Mouse (Mus musculus) embryonic facial prominence, embryonic 14.5 days (tissue): ENCODE measurements around the gene Taar9. TPM values are rescaled to one million over a fixed set of nuclear protein-coding genes. Genes with fewer than 3 reads are reported as not detected.
"Not testable (repeated sequence)": the region's sequence is repeated elsewhere in the genome, so short reads cannot be mapped to it uniquely, and the experiment has no call there.

ENCODE experiments used
- ATAC-seq: fragments of 200-750 bp; cut with Nextera tagmentation; 2 replicates; pipeline ENCODE4 v1.8.0; 2017; ENCODE audit warnings: low read depth, moderate number of reproducible peaks, moderate TSS enrichment
- DNase-seq: peaks from one replicate; pipeline ENCODE4 v3.0.0-alpha.2; 2015; ENCODE audit warnings: low spot score
- H3K27ac ChIP-seq: fragments of 300-500 bp; sonication (generic); replicated peaks from 2 replicates; pipeline ENCODE4 v1.5.1; 2014; ENCODE audit warnings: low read depth, mild to moderate bottlenecking, low read length, moderate library complexity
- H3K27me3 ChIP-seq: fragments of 300-500 bp; sonication (generic); replicated peaks from 2 replicates; pipeline ENCODE4 v1.6.1; 2014; ENCODE audit warnings: low read length; ENCODE audit not compliant: control insufficient read depth, insufficient read depth
- H3K36me3 ChIP-seq: fragments of 300-500 bp; sonication (generic); 2 replicates; pipeline ENCODE4 v1.6.1; 2014; ENCODE audit warnings: low read length, mixed read lengths; ENCODE audit not compliant: control insufficient read depth, insufficient read depth
- H3K4me1 ChIP-seq: fragments of 300-500 bp; sonication (generic); 2 replicates; pipeline ENCODE4 v1.6.1; 2014; ENCODE audit warnings: antibody characterized with exemption, low read length; ENCODE audit not compliant: control insufficient read depth, insufficient read depth
- H3K4me2 ChIP-seq: fragments of 300-500 bp; sonication (generic); 2 replicates; pipeline ENCODE4 v1.6.1; 2014; ENCODE audit warnings: low read depth, mild to moderate bottlenecking, low read length, moderate library complexity, mixed read lengths
- H3K4me3 ChIP-seq: fragments of 300-500 bp; sonication (generic); 2 replicates; pipeline ENCODE4 v1.5.1; 2014; ENCODE audit warnings: low read depth, mild to moderate bottlenecking, low read length
- H3K9ac ChIP-seq: fragments of 300-500 bp; sonication (generic); 2 replicates; pipeline ENCODE4 v1.6.1; 2014; ENCODE audit warnings: low read depth, mild to moderate bottlenecking, low read length, moderate library complexity, mixed read lengths
- H3K9me3 ChIP-seq: fragments of 300-500 bp; sonication (generic); 2 replicates; pipeline ENCODE4 v1.6.1; 2016; ENCODE audit warnings: low read length; ENCODE audit not compliant: control insufficient read depth
- WGBS: fragments of 180-500 bp; shearing (Covaris S2); extraction: QIAGEN DNeasy Blood & Tissue Kit; methylation state at CpG from one replicate; pipeline ENCODE4 v1.1.7; 2014; 5-methylcytosine and 5-hydroxymethylcytosine counted together
- polyA plus RNA-seq: library from polyadenylated mRNA; unstranded; fragments of >200 nt; fragmentation: Nextera tagmentation; extraction: Ambion mirVana; gene quantifications from 2 replicates; pipeline ENCODE4 v1.2.1, GENCODE M21; 2014

Gene Taar9
- polyA plus RNA-seq, result not detected in 2 replicates

DNA sequence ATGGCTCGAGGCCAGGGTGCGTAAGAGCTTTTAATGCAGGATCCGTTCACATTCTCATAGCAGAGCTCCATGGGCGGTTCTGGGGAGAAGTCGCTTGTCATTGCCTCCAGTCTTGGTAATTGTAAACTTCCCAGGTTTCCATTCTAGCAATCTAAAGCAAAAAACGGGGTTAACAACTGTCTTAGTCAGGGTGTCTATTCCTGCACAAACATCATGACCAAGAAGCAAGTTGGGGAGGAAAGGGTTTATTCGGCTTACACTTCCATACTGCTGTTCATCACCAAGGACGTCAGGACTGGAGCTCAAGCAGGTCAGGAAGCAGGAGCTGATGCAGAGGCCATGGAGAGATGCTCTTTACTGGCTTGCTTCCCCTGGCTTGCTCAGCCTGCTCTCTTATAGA, at the start of gene Taar9:
Gene Taar9 (minus strand): TSS at position 101 of the 400 bp plus-strand sequence.
- not testable (repeated sequence) for H3K4me1 ChIP-seq, DNase-seq, H3K9ac ChIP-seq, H3K27ac ChIP-seq, H3K4me2 ChIP-seq, H3K27me3 ChIP-seq, H3K4me3 ChIP-seq, ATAC-seq, H3K36me3 ChIP-seq, H3K9me3 ChIP-seq
- 85% methylated on average over 7 of the region's 8 CpGs for WGBS

DNA sequence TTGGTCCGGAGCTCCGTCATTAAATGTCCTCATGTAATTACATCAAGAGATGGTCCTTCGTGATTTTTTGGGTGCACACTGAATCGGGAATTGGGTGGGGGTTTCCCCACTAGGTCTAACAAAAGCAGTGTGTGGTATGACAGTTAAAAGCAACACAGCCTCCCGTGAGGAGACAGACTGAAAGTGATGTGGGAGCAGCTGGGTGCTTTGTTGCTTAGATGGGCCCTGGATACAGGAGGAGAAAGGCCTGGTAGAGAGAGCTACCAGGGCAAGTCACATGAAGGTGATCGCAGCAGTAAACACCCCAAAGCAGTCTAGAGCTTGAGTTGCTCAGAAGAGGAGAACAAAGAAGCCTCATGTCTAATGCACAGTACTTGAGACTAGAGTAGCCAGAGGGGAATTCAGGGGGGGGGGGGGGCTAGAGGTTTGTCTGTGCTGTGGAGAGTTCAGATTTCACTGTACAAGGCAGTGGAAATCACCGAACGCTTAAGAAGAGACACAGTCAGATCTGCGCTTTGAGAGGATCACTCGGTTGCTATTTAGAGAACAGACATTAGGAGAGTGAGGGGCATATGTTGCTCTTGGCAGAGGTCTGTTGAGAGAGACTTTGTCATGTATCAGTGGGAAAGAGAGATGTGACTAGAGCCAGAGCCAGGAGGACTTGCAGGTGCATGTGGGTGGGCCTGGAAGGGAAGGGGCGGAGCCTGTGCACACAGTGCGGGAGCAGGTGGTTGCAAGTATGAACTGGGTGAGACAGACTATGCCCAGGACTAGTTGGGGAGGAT, 49.3 kb upstream of the Taar9 start:
- Histone ChIP-seq H3K27ac (no peak overlapping the region), H3K27me3 (no peaks in the 10 kb centered on the region), H3K4me1 (no peaks in the 10 kb centered on the region; the same call in 1 of the 2 replicates), H3K4me2 (no peak overlapping the region), H3K4me3 (no peak overlapping the region), H3K9me3 (no peaks in the 10 kb centered on the region), H3K9ac (no peak overlapping the region), H3K36me3 (peaks cover 36% of the 10 kb centered on the region)
- ATAC-seq (no peak), DNase-seq (no peak)
- 90% methylated on average over 12 of the region's 12 CpGs for WGBS

DNA sequence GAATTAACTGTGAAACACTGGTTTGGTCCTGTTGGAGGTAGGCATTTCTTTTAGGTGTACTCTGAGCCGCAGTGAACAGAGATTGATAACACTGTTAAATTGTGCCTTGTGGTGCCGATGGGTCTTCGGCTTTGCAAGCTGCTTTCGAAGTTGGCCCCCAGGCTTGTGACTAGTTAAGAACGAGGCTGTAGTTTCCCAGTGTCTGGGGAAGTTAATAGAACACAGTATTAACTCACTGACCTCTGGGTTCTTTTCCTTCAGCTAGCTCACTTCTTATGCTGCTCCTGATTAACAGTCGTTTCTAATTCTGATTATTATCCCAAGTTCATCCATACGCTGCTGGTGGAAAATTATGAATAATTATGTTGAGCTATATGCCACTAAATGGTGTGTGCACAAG, 40.8 kb upstream of the Taar9 start:
- H3K9ac ChIP-seq, result peak overlapping the region; percentile 82
- H3K27me3 ChIP-seq, result no peaks in the 10 kb centered on the region
- ATAC-seq (no peak), DNase-seq (no peak)
- peak overlapping the region; percentile 63 for H3K4me2 ChIP-seq
- peak overlapping the region; percentile 53 for H3K4me3 ChIP-seq
- H3K27ac ChIP-seq, result no peak overlapping the region
- WGBS, result 31% methylated on average over 7 of the region's 7 CpGs
- H3K4me1 ChIP-seq, result 0 out of 2 replicates have a peak, but pooled peaks cover 6% of the 10 kb centered on the region
- H3K36me3 ChIP-seq, result no peaks in the 10 kb centered on the region
- no peaks in the 10 kb centered on the region for H3K9me3 ChIP-seq

DNA sequence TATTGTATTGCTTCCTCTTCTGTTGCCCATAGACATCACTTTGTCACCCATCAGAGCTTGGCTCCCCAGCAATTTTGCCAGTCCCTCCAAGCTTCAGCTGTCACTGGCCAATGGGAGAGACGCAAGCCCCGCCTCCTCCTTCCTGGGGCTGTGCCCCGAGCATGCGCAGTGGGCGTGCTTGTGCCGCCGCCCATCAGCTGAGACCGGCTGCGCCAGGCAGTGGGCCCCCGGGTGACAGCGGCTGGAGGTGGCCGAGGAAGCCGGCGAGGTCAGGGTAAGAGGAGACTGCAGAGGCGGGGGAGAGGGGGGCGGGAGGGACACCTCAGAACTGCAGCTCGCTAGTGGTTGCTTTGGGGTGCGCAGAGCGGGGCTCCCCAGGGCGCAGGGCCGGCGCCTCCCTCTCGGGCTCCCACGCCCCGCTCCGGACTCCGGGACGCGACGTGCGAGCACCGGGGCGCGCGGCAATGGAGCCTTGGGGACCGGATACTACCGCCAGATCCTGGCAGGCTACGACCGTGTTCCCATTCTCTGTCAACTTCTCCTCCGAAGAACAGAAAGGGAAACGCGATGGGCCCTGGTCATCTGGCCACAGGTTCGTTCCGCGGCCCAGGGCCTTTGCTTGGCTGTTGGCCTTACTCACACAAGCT, 39.9 kb upstream of the Taar9 start, which contains the start of gene Stx7:
Gene Stx7 (plus strand): TSS at position 168 of the 647 bp plus-strand sequence.
- Histone ChIP-seq H3K9me3 (no peaks in the 10 kb centered on the region), H3K9ac (peak within 1 kb of the TSS; percentile 82), H3K27me3 (no peaks in the 10 kb centered on the region), H3K36me3 (no peaks in the 10 kb centered on the region), H3K4me2 (peak within 1 kb of the TSS; percentile 63), H3K4me1 (0 out of 2 replicates have a peak, but pooled peaks cover 6% of the 10 kb centered on the region), H3K4me3 (peak within 1 kb of the TSS; percentile 53), H3K27ac (no peak within 1 kb of the TSS)
- peak; percentile 96 for DNase-seq
- ATAC-seq, result peak; percentile 98
- under 1% methylated on average over 31 of the region's 45 CpGs for WGBS

DNA sequence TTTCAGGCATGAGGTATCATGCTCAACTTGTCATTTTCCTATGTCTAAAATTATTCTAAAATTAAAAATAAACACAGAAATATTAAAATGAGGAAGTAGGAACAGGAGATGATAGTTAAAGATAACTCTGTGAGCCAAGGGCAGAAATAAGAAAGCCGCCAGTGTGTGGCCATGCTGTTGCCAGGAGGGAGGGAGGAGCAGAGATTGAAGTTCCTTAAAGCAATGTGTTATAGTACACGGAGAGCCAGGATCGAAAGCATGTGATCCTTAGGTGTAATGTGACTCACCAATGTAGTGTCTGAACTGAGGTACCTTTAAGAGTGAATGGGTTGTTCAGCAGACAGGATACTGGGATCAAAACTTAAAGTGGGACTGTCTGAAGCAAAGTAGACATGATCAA, 33.4 kb upstream of the Taar9 start:
- Histone ChIP-seq H3K9ac (no peak overlapping the region), H3K9me3 (no peaks in the 10 kb centered on the region), H3K27ac (no peak overlapping the region), H3K4me3 (no peak overlapping the region), H3K4me2 (no peak overlapping the region), H3K4me1 (no peaks in the 10 kb centered on the region), H3K27me3 (no peaks in the 10 kb centered on the region), H3K36me3 (no peaks in the 10 kb centered on the region)
- 67% methylated on average over 3 of the region's 3 CpGs for WGBS
- ATAC-seq (no peak), DNase-seq (no peak)

DNA sequence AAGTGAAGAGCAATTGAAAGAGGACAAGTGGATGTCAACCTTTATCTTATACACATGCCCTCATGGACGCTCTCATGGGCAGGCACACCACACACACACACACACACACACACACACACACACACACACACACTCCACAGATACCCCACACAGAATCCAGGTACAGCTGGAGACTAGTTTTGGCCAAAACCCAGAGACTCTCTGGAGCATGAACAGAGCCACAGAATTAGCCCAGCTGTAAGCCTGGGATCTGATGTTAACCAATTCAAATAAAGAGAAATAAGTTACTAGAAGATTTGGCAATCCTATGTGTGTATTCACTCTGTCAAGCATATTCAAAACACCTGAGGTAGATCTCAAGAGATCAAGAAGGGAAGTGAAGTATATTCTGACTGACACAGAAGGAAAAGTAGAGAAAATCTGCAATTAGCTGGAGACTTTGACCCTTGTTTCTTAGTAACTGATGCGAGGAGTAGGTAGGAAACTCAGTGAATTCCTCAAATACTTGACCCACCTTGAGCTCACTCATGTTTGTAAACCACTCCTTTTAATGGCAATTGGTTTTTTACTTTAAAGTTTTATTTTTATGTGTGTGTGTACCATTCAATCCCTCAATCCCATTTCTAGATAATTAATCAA, 29.4 kb upstream of the Taar9 start:
- Histone ChIP-seq H3K4me2 (no peak overlapping the region), H3K4me3 (no peak overlapping the region), H3K27ac (no peak overlapping the region), H3K36me3 (no peaks in the 10 kb centered on the region), H3K27me3 (no peaks in the 10 kb centered on the region), H3K9me3 (no peaks in the 10 kb centered on the region), H3K4me1 (no peaks in the 10 kb centered on the region), H3K9ac (no peak overlapping the region)
- no peak for ATAC-seq
- DNase-seq, result no peak
- 72% methylated on average over 2 of the region's 2 CpGs for WGBS

DNA sequence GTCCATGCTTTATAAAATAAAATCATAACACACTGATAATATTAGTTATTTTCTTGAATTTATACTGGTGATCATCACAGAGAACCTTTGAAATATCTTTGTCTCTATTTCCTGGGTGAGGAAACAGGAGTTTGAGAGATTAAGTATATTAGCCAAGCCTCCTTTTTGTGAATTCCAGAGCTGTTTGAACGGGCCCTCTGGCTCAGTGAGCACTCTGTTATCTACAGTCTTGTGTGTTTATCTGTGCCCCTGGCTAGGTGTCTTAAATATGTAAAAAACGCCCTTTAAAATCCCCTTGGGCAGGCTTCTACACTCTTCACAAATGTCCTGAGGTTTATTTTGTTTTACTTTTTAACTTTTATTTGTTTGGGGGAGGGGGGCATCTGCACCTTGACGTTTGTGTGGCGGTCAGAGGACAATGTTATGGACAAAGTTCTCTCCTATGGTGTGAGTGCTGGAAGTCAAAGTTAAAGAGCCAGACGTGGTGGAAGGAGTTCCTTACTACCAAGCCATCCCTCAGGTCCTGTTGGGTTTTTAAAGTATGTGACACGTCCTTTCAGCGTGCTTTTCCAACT, 24.8 kb upstream of the Taar9 start:
- no peak overlapping the region for H3K4me2 ChIP-seq
- no peak overlapping the region for H3K9ac ChIP-seq
- 57% methylated on average over 7 of the region's 7 CpGs for WGBS
- no peaks in the 10 kb centered on the region for H3K36me3 ChIP-seq
- no peak for DNase-seq
- ATAC-seq, result no peak
- H3K27me3 ChIP-seq, result no peaks in the 10 kb centered on the region
- H3K9me3 ChIP-seq, result no peaks in the 10 kb centered on the region
- no peak overlapping the region for H3K27ac ChIP-seq
- H3K4me3 ChIP-seq, result no peak overlapping the region
- 0 out of 2 replicates have a peak, but pooled peaks cover 6% of the 10 kb centered on the region for H3K4me1 ChIP-seq

DNA sequence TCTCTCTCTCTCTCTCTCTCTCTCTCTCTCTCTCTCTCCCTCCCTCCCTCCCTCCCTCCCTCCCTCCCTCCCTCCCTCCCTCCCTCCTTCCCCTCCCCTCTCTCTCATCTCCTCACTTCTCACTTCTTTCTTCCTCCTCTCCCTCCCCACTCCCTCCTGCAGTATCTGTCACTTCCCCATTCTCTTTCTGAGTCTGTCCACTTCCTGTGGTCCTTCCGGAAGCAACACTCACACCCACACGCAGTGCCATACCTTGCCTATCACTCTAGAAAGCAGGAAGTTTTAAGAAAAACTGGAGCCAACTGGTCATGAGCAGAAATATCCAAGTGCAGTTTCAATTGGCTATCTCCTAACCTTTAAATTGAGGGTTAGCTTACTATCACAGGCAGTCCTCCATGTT, 23.8 kb upstream of the Taar9 start:
- no peaks in the 10 kb centered on the region for H3K9me3 ChIP-seq

More for the DNA sequence above, 23.8 kb upstream of the Taar9 start:
- H3K4me3 ChIP-seq, result no peak overlapping the region
- no peak overlapping the region for H3K27ac ChIP-seq
- no peak overlapping the region for H3K4me2 ChIP-seq
- no peaks in the 10 kb centered on the region for H3K36me3 ChIP-seq
- 0 out of 2 replicates have a peak, but pooled peaks cover 6% of the 10 kb centered on the region for H3K4me1 ChIP-seq
- H3K27me3 ChIP-seq, result no peaks in the 10 kb centered on the region
- DNase-seq (no peak), ATAC-seq (no peak)
- no peak overlapping the region for H3K9ac ChIP-seq
- 30% methylated on average over 2 of the region's 2 CpGs for WGBS
